ENCODE assay signal across 8 mouse cellular contexts in genomic region chr9:87027423-87028084, GRCm38 (mm10). TPM values are rescaled to one million over a fixed set of nuclear protein-coding genes. Genes with fewer than 3 reads are reported as not detected.
DNase-seq lines count a peak whose midpoint lies in the region; ATAC-seq lines count a peak whose summit lies in the region.

No protein-coding gene starts in this region.

- H3K4me1 ChIP-seq in liver, embryonic 13.5 days (replicated peaks): peaks cover 17% of the 10 kb centered on the region
- peaks cover 8% of the 10 kb centered on the region for H3K4me1 ChIP-seq in neural tube, embryonic 14.5 days (ENCODE audit: control insufficient read depth, insufficient read depth, low read length)

- H3K4me2 ChIP-seq in liver, embryonic 13.5 days: no peak overlapping the region
- H3K4me2 ChIP-seq in neural tube, embryonic 14.5 days (ENCODE audit: low read depth, low read length): no peak overlapping the region

- intact Hi-C loops in gastrocnemius, postnatal 14 days (cut with DNase I; ENCODE audit: low total_unique reads): loop anchor here (5.0 kb wide), 1 partner anchor 220 kb away; no protein-coding TSS in a partner anchor

- no peak overlapping the region for H3K9ac ChIP-seq in liver, embryonic 13.5 days
- no peak overlapping the region for H3K9ac ChIP-seq in neural tube, embryonic 14.5 days (replicated peaks; ENCODE audit: low read depth, low read length)

- 40% methylated on average over 8 of the region's 8 CpGs for WGBS in liver, embryonic 13.5 days (ENCODE audit: insufficient replicate concordance)
- WGBS in neural tube, embryonic 14.5 days: 48% methylated on average over 8 of the region's 8 CpGs

- no peaks in the 10 kb centered on the region for H3K36me3 ChIP-seq in liver, embryonic 13.5 days
- no peaks in the 10 kb centered on the region for H3K36me3 ChIP-seq in neural tube, embryonic 14.5 days (ENCODE audit: control insufficient read depth, insufficient read depth, low read length)

- no peaks in the 10 kb centered on the region for H3K9me3 ChIP-seq in liver, embryonic 13.5 days (replicated peaks)
- no peaks in the 10 kb centered on the region for H3K9me3 ChIP-seq in neural tube, embryonic 14.5 days (ENCODE audit: control insufficient read depth, low read length)

- peak; percentile 73 to 75 for DNase-seq in B cell, adult 2 months
- DNase-seq in Muller cell, postnatal 12 days (ENCODE audit: inconsistent ontology term): peak; percentile 40
- peak; percentile 33 to 69 for DNase-seq in cerebellum, postnatal 4 days (ENCODE audit: low spot score in 2 of 2)
- peak; percentile 19 for DNase-seq in gastrocnemius, postnatal 14 days
- peak; percentile 45 to 79 for DNase-seq in kidney, postnatal 25 days
- peak; percentile 9 for DNase-seq in liver, embryonic 13.5 days
- DNase-seq in thymus, postnatal 14 days: peak; percentile 52

- no peak overlapping the region for H3K27ac ChIP-seq in liver, embryonic 13.5 days
- H3K27ac ChIP-seq in neural tube, embryonic 14.5 days (ENCODE audit: low read depth, low read length): no peak overlapping the region

- H3K4me3 ChIP-seq in liver, embryonic 13.5 days (replicated peaks): no peak overlapping the region
- no peak overlapping the region for H3K4me3 ChIP-seq in neural tube, embryonic 14.5 days (ENCODE audit: low read depth, low read length)

- no peaks in the 10 kb centered on the region for H3K27me3 ChIP-seq in liver, embryonic 13.5 days
- H3K27me3 ChIP-seq in neural tube, embryonic 14.5 days (ENCODE audit: control insufficient read depth, insufficient read depth, low read length): no peaks in the 10 kb centered on the region

- ATAC-seq in liver, embryonic 13.5 days (ENCODE audit: low read depth): no peak; the same call in 1 of the 2 replicates
- ATAC-seq in neural tube, embryonic 14.5 days (ENCODE audit: low read depth): peak; percentile 69; the same call in 1 of the 2 replicates

RNA-seq across cellular contexts. Expression of gene Cyb5r4, which starts 5.7 kb away (rescaled TPM):
- 10 to 100 TPM; 19.9 to 21.6 TPM for total RNA-seq in gastrocnemius, postnatal 14 days (2021)
- polyA plus RNA-seq in liver, embryonic 13.5 days (2015; fragmentation: Nextera tagmentation; extraction: Ambion mirVana): 45.0 and 53.3 TPM in 2 replicates
- 56.5 and 82.0 TPM in 2 replicates for polyA plus RNA-seq in neural tube, embryonic 14.5 days (2014; fragmentation: Nextera tagmentation; extraction: Ambion mirVana)

RNA-seq across cellular contexts. Expression of gene Ripply2, which starts 12.2 kb away (rescaled TPM):
- not detected for total RNA-seq in gastrocnemius, postnatal 14 days (2021)
- not detected in 2 replicates for polyA plus RNA-seq in liver, embryonic 13.5 days (2015; fragmentation: Nextera tagmentation; extraction: Ambion mirVana)
- polyA plus RNA-seq in neural tube, embryonic 14.5 days (2014; fragmentation: Nextera tagmentation; extraction: Ambion mirVana): 8.1 and 13.2 TPM in 2 replicates

Comparison
In these comparisons a context has a peak if more than half of its experiments do, and no peak if none do; other contexts are left out.
1. DNase-seq: peak in every context shown above with its lines; median percentile 74 in B cell, adult 2 months; 62 in kidney, postnatal 25 days; 52 in thymus, postnatal 14 days; 51 in cerebellum, postnatal 4 days; 40 in Muller cell, postnatal 12 days; 19 in gastrocnemius, postnatal 14 days; 9 in liver, embryonic 13.5 days.